Mouse (Mus musculus): Measurements from ENCODE around the gene Tbc1d22b. TPM values are rescaled to one million over a fixed set of nuclear protein-coding genes. Genes with fewer than 3 reads are reported as not detected.
"Not testable (repeated sequence)": the region's sequence is repeated elsewhere in the genome, so short reads cannot be mapped to it uniquely, and the experiment has no call there.

Gene Tbc1d22b
- polyA plus RNA-seq, 1 experiment from 2014 or later, result 22.4 TPM

- 93% methylated on average over 5 of the region's 5 CpGs for WGBS
- not testable (repeated sequence) for H3K36me3 ChIP-seq; H3K27me3 ChIP-seq (ENCODE audit: low read depth, poor library complexity, severe bottlenecking); DNase-seq (ENCODE audit: low spot score); H3K9me3 ChIP-seq (replicated peaks); H3K4me1 ChIP-seq; H3K27ac ChIP-seq; H3K4me3 ChIP-seq
Measured at GRCm38 (mm10) chr17:29518665-29519064, 30.9 kb upstream of the Tbc1d22b start.

GRCm38 (mm10) chr17:29519731-29520130 lies 29.9 kb upstream of the Tbc1d22b start:
- no peaks in the 10 kb centered on the region for H3K4me1 ChIP-seq
- no peak for DNase-seq (ENCODE audit: low spot score)
- no peaks in the 10 kb centered on the region for H3K9me3 ChIP-seq (replicated peaks)
- no peaks in the 10 kb centered on the region for H3K27me3 ChIP-seq (ENCODE audit: low read depth, poor library complexity, severe bottlenecking)
- 78% methylated on average over 8 of the region's 8 CpGs for WGBS
- no peak overlapping the region for H3K4me3 ChIP-seq
- no peak overlapping the region for H3K27ac ChIP-seq
- H3K36me3 ChIP-seq, result no peaks in the 10 kb centered on the region

GRCm38 (mm10) chr17:29525613-29526012 lies 24.0 kb upstream of the Tbc1d22b start:
- no peak for DNase-seq (ENCODE audit: low spot score)
- no peaks in the 10 kb centered on the region for H3K4me1 ChIP-seq
- no peaks in the 10 kb centered on the region for H3K36me3 ChIP-seq
- H3K27me3 ChIP-seq (ENCODE audit: low read depth, poor library complexity, severe bottlenecking), result no peaks in the 10 kb centered on the region
- H3K4me3 ChIP-seq, result no peak overlapping the region
- H3K27ac ChIP-seq, result no peak overlapping the region
- WGBS, result 74% methylated on average over 2 of the region's 2 CpGs
- H3K9me3 ChIP-seq (replicated peaks), result no peaks in the 10 kb centered on the region

- Histone ChIP-seq H3K4me1 (no peaks in the 10 kb centered on the region), H3K36me3 (no peaks in the 10 kb centered on the region), H3K27ac (no peak overlapping the region), H3K9me3 (replicated peaks) (no peaks in the 10 kb centered on the region), H3K4me3 (no peak overlapping the region), H3K27me3 (ENCODE audit: low read depth, poor library complexity, severe bottlenecking) (no peaks in the 10 kb centered on the region)
- DNase-seq (ENCODE audit: low spot score), result no peak
- WGBS, result 93% methylated on average over 8 of the region's 8 CpGs
Measured at GRCm38 (mm10) chr17:29528568-29529187, 20.9 kb upstream of the Tbc1d22b start.

GRCm38 (mm10) chr17:29530508-29530907 lies 19.1 kb upstream of the Tbc1d22b start:
- WGBS, result 83% methylated on average over 6 of the region's 6 CpGs
- Histone ChIP-seq H3K27ac (no peak overlapping the region), H3K36me3 (no peaks in the 10 kb centered on the region), H3K4me3 (no peak overlapping the region), H3K27me3 (ENCODE audit: low read depth, poor library complexity, severe bottlenecking) (no peaks in the 10 kb centered on the region), H3K4me1 (no peaks in the 10 kb centered on the region), H3K9me3 (replicated peaks) (no peaks in the 10 kb centered on the region)
- DNase-seq (ENCODE audit: low spot score), result no peak

- DNase-seq (ENCODE audit: low spot score), result no peak
- no peaks in the 10 kb centered on the region for H3K4me1 ChIP-seq
- no peaks in the 10 kb centered on the region for H3K36me3 ChIP-seq
- no peaks in the 10 kb centered on the region for H3K27me3 ChIP-seq (ENCODE audit: low read depth, poor library complexity, severe bottlenecking)
- no peak overlapping the region for H3K27ac ChIP-seq
- no peak overlapping the region for H3K4me3 ChIP-seq
- H3K9me3 ChIP-seq (replicated peaks), result no peaks in the 10 kb centered on the region
- WGBS, result 79% methylated on average over 9 of the region's 9 CpGs
Measured at GRCm38 (mm10) chr17:29531278-29531677, 18.3 kb upstream of the Tbc1d22b start.

- Histone ChIP-seq H3K36me3 (no peaks in the 10 kb centered on the region), H3K27me3 (ENCODE audit: low read depth, poor library complexity, severe bottlenecking) (no peaks in the 10 kb centered on the region), H3K27ac (no peak overlapping the region), H3K4me3 (no peak overlapping the region), H3K4me1 (no peaks in the 10 kb centered on the region), H3K9me3 (replicated peaks) (no peaks in the 10 kb centered on the region)
- no peak for DNase-seq (ENCODE audit: low spot score)
- 89% methylated on average over 10 of the region's 10 CpGs for WGBS
Measured at GRCm38 (mm10) chr17:29531757-29532384, 17.7 kb upstream of the Tbc1d22b start.

- H3K27me3 ChIP-seq (ENCODE audit: low read depth, poor library complexity, severe bottlenecking), result no peaks in the 10 kb centered on the region
- H3K36me3 ChIP-seq, result no peaks in the 10 kb centered on the region
- H3K27ac ChIP-seq, result no peak overlapping the region
- no peak overlapping the region for H3K4me3 ChIP-seq
- H3K4me1 ChIP-seq, result no peaks in the 10 kb centered on the region
- DNase-seq (ENCODE audit: low spot score), result no peak
- WGBS, result 90% methylated on average over 11 of the region's 11 CpGs
- H3K9me3 ChIP-seq (replicated peaks), result no peaks in the 10 kb centered on the region
Measured at GRCm38 (mm10) chr17:29533866-29534265, 15.7 kb upstream of the Tbc1d22b start.

- H3K27ac ChIP-seq, result no peak overlapping the region
- H3K9me3 ChIP-seq (replicated peaks), result no peaks in the 10 kb centered on the region
- no peaks in the 10 kb centered on the region for H3K36me3 ChIP-seq
- DNase-seq (ENCODE audit: low spot score), result no peak
- H3K27me3 ChIP-seq (ENCODE audit: low read depth, poor library complexity, severe bottlenecking), result no peaks in the 10 kb centered on the region
- H3K4me3 ChIP-seq, result no peak overlapping the region
- no peaks in the 10 kb centered on the region for H3K4me1 ChIP-seq
- WGBS, result 92% methylated on average over 8 of the region's 8 CpGs
Measured at GRCm38 (mm10) chr17:29540426-29540825, 9.2 kb upstream of the Tbc1d22b start.

- WGBS, result 85% methylated on average over 14 of the region's 14 CpGs
Measured at GRCm38 (mm10) chr17:29541419-29541818, 8.2 kb upstream of the Tbc1d22b start.

GRCm38 (mm10) chr17:29542831-29543690 lies 6.5 kb upstream of the Tbc1d22b start:
- 87% methylated on average over 19 of the region's 19 CpGs for WGBS
- no peak for DNase-seq (ENCODE audit: low spot score)
- no peak overlapping the region for H3K27ac ChIP-seq
- no peaks in the 10 kb centered on the region for H3K27me3 ChIP-seq (ENCODE audit: low read depth, poor library complexity, severe bottlenecking)
- no peaks in the 10 kb centered on the region for H3K9me3 ChIP-seq (replicated peaks)
- no peaks in the 10 kb centered on the region for H3K4me1 ChIP-seq
- no peaks in the 10 kb centered on the region for H3K36me3 ChIP-seq
- H3K4me3 ChIP-seq, result no peak overlapping the region

More at GRCm38 (mm10) chr17:29541419-29541818, 8.2 kb upstream of the Tbc1d22b start:
- Histone ChIP-seq H3K4me3 (no peak overlapping the region), H3K9me3 (replicated peaks) (no peaks in the 10 kb centered on the region), H3K36me3 (no peaks in the 10 kb centered on the region), H3K27me3 (ENCODE audit: low read depth, poor library complexity, severe bottlenecking) (no peaks in the 10 kb centered on the region), H3K4me1 (no peaks in the 10 kb centered on the region), H3K27ac (no peak overlapping the region)
- DNase-seq (ENCODE audit: low spot score), result no peak

GRCm38 (mm10) chr17:29544064-29544463 lies 5.5 kb upstream of the Tbc1d22b start:
- WGBS, result 78% methylated on average over 2 of the region's 2 CpGs
- 0 out of 2 replicates have a peak, but pooled peaks cover 3% of the 10 kb centered on the region for H3K27me3 ChIP-seq (ENCODE audit: low read depth, poor library complexity, severe bottlenecking)
- no peaks in the 10 kb centered on the region for H3K9me3 ChIP-seq (replicated peaks)
- DNase-seq (ENCODE audit: low spot score), result no peak
- H3K36me3 ChIP-seq, result no peaks in the 10 kb centered on the region
- H3K4me3 ChIP-seq, result no peak overlapping the region
- H3K27ac ChIP-seq, result no peak overlapping the region
- no peaks in the 10 kb centered on the region for H3K4me1 ChIP-seq

GRCm38 (mm10) chr17:29545241-29545640 lies 4.3 kb upstream of the Tbc1d22b start:
- 94% methylated on average over 5 of the region's 5 CpGs for WGBS
- peaks cover 9% of the 10 kb centered on the region for H3K4me1 ChIP-seq
- H3K9me3 ChIP-seq (replicated peaks), result no peaks in the 10 kb centered on the region
- H3K36me3 ChIP-seq, result no peaks in the 10 kb centered on the region
- 0 out of 2 replicates have a peak, but pooled peaks cover 3% of the 10 kb centered on the region for H3K27me3 ChIP-seq (ENCODE audit: low read depth, poor library complexity, severe bottlenecking)
- DNase-seq (ENCODE audit: low spot score), result no peak
- H3K4me3 ChIP-seq, result no peak overlapping the region
- no peak overlapping the region for H3K27ac ChIP-seq

Measured in limb, embryonic 10.5 days (tissue).